Mouse (Mus musculus) urinary bladder, adult 2 months (tissue): ENCODE results near the gene Sh3d19. TPM values are rescaled to one million over a fixed set of nuclear protein-coding genes. Genes with fewer than 3 reads are reported as not detected.

Experiments
- DNase-seq: peaks from one replicate; pipeline ENCODE4 v3.0.0; 2022; ENCODE audit warnings: low spot score
- polyA plus RNA-seq: library from polyadenylated mRNA; depleted of rRNA; stranded (reverse); fragments of >200 nt; gene quantifications from 2 replicates; pipeline ENCODE4 v1.2.3, GENCODE M21; 2012; rRNA removed

The Sh3d19 gene
- polyA plus RNA-seq: 103 and 113 TPM in 2 replicates

DNA sequence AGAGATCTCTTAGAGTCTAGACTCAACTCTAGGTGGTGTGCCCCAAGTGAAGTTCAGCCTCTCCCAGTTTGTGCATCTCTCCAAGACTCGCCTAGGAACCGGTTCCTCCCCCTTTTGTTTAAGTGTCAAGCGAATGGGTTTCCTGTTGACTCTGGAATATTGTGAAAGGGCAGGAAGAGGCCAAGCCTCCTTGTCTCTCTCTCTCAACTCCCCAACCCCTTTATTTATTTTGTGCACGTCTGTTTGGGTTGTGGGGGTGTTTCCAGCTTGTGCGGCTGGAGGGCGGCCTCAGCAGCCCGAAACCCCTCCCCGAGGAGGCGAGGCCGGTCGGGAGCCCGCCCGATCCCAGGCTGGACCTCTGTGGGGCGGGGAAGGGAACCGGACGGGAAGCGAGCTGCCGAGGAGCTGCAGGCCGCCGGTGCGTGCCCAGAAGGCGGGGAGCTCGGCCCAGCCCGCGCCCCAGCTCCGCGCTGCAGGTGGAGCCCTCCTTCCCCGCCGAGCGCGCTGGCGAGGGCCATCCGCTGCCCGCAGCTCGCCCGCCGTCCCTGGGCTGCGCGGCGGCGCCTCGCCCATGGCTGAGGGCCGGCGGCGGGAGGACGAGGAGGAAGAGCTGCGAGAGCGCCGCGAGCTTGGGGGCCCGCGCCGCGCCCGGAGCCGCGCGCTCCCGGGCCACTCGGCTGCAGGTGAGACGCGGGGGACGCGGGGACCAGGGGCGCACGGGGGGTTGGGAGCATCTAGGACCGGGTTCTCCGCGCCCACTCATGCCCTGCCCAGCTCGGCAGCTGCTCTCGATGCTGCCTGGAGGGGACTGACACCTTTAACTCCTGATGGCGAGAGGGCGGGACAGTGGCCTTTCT lies at the start of gene Sh3d19:
TSS of gene Sh3d19 (plus strand) at position 368 of the 857 bp plus-strand sequence.
- DNase-seq: peak; percentile 89

DNA sequence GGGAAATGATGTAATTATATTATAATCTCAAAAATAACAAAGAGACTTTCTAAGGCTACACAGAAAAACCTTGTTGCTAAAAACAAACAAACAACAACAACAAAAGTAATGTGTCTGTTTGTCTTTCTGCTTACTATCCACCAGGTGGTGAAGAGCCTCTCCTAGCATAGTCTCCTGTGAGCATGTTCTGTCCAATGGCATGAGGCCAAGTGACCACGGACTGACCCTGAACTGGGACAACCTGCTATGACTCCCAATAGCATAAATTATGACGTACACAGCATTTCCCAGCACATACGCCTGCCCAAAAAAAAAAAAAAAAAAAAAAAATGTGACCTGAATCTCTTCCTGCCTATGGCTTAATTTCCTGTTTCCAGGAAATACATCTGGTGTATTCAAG lies 48.6 kb upstream of the Sh3d19 start:
- DNase-seq: no peak

GRCm38 (mm10) chr3:85923343-85923742 lies 47.6 kb upstream of the Sh3d19 start:
- no peak for DNase-seq

DNA sequence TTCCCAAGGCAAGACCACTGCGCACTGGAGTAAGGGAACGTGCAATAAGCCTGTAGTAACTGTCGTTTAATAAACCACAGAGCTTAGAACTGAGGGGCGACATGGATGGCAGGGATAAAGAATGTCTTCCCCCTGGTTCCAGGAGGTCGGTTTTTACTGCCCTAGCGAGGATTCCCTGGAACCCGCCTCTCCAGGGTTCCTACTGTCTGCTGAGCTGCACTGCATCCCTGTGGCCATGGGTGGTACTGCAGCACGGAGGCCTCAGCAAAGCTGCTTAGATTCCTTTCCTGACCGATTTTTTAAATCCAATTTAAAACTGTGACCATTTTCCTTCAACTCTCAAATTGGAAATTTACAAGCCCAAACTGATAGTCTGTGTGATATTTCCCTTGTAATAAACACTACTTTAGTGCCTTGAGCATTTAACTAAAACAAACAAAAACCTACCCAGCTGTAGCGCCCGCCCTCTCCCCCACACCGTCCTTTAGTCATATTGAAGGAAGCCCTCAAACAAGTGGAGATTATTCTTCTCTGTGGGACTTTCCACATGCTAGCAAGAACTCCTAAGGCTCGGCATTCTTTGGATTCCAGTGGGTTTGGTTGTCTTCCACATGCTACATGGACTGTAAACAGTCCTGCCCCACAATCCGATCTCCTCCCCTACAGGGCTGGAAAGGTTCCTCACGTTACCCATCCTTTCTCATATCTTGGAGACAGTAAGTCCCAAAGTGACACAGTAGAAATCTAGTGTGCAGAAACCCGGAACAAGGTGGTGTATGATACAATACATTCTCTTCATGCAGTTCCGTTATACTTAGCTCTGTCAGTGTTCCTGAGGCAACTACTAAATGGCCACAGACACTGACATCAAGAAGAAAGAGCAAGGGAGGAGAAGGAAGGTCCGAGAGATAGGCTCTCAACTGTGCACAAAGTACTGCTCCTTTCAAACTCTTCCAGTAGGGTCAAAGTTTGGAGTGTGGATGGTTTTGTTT lies 46.7 kb upstream of the Sh3d19 start:
- peak; percentile 64 for DNase-seq

DNA sequence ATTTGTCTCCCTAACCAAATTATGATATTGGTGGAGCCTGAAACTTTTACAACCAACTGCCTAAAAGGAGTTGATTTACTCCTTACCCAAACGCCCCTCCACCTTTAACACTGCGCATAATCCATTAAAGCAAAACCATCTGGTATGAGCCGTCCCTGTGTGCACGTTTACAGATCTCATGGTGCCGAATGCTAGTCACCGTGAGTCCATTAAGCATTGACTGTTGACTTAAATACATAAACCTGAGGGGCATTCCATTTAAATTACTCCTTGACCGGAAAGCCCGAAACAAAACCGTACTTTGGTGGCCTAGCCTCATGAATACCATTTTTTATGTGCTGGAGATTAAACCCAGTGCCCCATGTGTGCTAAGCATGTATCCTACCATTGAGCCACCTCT lies 43.6 kb upstream of the Sh3d19 start:
- DNase-seq: no peak

DNA sequence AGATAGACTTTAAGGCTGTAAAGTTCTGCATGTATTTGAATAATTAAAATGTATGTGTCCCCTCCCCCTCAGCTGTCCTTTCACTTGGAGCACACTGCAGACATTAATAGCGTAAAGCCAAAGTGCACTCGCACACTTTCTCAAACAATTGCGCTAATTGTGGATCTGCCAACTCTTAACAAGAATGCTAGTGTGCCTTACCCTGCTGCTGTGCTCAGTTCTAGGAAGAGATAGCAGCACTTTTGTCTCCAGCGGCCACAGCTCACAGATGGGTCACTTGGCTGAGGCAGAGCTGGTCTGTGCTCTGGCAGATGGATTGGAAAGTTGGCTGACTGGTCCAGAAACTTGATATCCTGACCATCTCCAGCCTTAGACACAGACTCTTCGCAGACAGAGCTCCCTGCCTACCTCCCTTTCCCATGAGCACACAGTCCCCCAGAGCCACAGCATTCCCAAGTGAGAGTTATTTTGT lies 42.7 kb upstream of the Sh3d19 start:
- no peak for DNase-seq

- no peak for DNase-seq
Measured at GRCm38 (mm10) chr3:85929711-85930110, 41.2 kb upstream of the Sh3d19 start.

DNA sequence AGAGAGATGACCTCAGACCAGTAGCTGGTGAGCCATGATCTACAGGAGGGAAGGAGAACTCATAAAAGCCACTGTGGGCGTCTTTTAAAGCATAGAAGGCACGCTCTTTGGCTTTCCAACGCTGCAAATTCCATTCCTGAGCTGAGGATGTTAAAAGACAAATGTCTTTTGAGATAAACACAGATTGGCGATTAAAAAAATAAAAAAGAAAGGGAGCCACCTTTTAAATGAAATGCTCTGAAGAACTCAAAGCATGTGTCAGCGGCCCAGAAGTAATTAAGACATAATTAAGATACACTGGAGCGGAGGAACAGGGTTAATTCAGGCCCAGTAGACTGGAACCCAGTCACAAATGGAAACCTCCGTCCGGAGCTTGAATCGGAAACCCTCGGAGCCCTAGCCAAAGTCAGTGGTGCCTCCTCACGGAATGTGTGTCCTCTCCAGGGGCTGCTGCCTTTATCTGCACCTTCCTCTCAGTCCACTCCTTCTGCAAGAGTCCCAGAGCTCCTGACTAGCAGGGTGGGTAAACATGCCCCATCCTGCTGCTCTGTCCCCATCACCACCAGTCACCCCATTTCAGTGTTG lies 40.1 kb upstream of the Sh3d19 start:
- DNase-seq: no peak

- DNase-seq: no peak
Measured at GRCm38 (mm10) chr3:85931859-85932258, 39.0 kb upstream of the Sh3d19 start.

GRCm38 (mm10) chr3:85933586-85933985 lies 37.3 kb upstream of the Sh3d19 start:
- no peak for DNase-seq

DNA sequence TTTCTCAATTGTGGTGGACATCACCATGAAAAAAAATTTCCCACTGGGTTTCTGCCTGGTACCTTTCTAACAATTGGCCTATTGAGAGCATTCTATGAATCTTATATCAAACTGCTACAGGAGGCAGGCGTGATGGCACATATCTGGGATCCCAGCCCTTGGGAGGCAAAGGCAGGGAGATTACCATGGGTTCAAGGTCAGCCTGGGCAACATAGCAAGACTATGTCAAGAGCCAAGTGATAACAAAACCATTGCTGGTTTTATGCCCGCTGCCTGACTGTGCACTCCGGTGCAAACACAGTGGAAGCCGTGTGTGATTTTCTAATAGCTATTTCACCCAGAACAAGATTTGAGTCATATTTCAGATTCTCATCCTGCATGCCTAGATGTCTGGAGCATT lies 20.0 kb upstream of the Sh3d19 start:
- DNase-seq: no peak

GRCm38 (mm10) chr3:85952696-85953283 lies 18.1 kb upstream of the Sh3d19 start:
- DNase-seq: no peak

GRCm38 (mm10) chr3:85955269-85955668 lies 15.6 kb upstream of the Sh3d19 start:
- DNase-seq: no peak

DNA sequence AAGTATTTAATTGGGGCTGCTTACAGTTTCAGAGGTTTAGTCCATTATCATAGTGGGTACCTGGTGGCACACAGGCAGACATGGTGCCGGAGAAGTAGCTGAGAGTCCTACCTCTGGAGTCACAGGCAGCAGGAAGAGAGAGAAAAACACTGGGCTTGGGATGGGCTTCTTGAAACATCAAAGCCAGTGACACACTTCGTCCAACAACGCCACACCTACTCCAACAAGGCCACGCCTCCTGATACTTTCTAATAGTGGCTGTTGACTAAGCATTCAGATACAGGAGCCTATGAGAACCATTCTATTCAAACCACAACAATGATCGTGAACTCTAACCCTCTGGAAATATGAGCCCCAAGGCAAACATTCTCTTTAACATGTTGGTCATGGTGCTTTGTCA lies 15.2 kb upstream of the Sh3d19 start:
- no peak for DNase-seq

- no peak for DNase-seq
Measured at GRCm38 (mm10) chr3:85959669-85960068, 11.2 kb upstream of the Sh3d19 start.

- no peak for DNase-seq
Measured at GRCm38 (mm10) chr3:85961134-85961533, 9.8 kb upstream of the Sh3d19 start.

- no peak for DNase-seq
Measured at GRCm38 (mm10) chr3:85965479-85965878, 5.4 kb upstream of the Sh3d19 start.

DNA sequence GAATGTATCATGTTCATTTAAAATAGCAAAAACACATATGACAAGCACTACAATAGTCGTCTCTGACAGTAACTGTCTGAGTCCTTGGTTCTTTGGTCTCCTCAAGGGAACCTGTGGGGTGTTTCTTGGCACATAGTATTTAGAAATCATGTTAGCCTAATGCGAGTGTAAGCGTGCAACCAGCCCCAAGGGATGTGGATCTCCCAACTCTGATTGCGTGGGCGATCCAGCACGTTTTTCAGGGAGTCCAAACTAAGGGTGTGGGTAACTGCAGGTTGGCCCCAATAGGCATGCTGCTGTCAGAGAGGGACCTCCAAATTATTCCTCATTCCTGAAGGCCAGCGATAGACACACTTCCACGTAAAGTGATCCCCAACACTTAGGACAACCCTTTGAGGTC lies 1.9 kb upstream of the Sh3d19 start:
- no peak for DNase-seq

GRCm38 (mm10) chr3:85971599-85971975 lies 678 bp downstream of the Sh3d19 start:
- DNase-seq: no peak

DNA sequence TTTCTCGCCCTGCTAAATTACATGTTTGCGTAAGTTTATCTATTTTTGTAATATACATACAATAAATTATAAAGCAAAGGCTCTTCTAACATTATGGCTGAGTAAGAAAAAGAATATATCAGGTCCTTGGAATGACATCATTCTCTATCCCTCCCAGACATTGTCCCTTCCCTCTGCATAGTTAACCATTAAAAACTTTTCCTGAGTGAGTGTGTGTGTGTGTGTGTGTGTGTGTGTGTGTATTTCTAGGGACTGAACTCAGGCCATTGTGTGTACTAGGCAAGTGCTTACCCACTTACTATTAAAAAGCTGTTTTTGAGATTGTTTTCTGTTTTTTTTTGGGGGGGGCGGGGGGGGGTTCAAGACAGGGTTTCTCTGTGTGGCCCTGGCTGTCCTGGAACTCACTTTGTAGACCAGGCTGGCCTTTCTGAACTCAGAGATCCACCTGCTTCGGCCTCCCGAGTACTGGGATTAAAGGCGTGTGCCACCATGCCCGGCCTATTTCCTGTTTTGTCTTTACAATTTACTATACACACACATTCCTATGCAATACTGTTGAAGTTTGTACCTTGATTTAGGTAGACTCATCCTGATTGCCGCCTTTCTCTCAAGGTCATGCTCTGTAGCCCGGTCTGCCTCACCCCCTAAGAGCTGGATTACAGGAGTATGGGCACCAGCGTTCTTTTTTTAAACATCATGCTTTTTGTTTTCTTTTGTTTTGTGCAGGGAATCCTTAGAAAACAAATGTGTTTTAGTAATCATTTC lies 2.6 kb downstream of the Sh3d19 start:
- no peak for DNase-seq

- no peak for DNase-seq
Measured at GRCm38 (mm10) chr3:85974451-85974850, 3.5 kb downstream of the Sh3d19 start.
